Mouse (Mus musculus) adrenal gland, postnatal 10 days (tissue): Measurements from ENCODE around the gene Egln1. TPM values are rescaled to one million over a fixed set of nuclear protein-coding genes. Genes with fewer than 3 reads are reported as not detected.

Source experiments
- DNase-seq: peaks from one replicate; pipeline ENCODE4 v3.0.0; 2021; ENCODE audit warnings: mixed read lengths
- total RNA-seq, 2 experiments: library from RNA; stranded (reverse); gene quantifications; 2 replicates each; pipeline ENCODE4 v1.2.3; 2021

Gene Egln1
- total RNA-seq, 2 experiments from 2014 or later = 66.9 to 73.0 TPM

DNA sequence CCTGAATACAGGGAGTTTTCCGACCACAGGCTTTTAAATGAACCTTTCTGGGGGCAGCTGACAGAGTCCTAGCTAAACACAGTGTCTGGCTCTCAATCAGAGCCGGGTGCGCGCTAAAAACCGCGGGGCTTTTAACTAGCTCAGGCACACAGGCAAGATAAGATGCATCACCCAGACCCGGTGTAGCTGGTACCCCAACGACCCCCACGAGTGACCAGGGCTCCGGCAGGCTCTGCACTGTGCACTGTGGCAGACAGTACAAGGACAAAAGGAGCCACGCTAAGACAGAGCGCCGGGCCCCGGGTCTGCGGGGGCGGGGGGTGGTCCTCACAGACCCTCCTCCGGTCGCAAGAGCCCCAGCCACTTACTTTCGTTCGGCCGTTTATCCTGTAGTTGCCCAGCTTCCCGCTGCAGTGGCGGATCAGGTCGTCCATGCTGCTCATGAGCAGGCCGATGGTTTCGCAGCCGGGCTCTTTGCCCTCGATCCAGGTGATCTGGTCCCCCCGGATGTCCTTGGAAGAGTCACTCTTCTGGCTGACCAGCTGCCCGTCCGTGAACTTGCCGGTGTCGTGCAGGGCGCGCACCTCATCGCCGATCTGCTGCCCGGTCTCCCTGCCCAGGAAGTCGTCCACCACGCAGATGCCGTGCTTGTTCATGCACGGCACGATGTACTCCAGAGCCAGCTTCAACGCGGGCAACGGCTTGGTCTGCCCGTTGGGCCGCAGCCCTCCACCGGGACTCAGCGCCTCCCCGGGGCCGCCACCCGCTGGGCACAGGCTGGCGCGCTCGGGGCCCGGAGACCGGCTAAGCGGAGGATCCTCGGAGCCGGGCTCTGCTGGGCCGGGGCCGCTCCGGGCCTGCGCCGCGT is 1.0 kb downstream of the Egln1 start:
- DNase-seq = peak; percentile 59

DNA sequence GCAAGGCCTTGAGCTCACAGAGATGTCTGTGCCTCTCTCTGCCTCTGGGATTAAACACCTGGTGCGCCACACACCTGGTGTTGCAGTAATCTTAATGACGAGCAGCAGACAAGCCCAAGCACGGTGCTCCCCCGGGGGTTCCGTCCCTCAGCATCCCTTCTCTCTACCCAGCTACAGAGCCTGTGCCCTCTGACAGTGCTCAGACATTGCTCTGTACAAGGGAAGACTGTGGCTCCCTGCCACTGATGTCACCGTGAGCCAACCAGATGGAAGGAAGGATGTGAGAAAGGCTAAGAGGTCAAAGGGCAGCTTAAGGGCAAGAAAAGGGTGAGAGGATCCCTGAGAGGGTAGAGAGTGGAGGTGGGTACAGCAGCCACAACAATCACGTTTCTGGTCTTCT is 4.7 kb downstream of the Egln1 start:
- no peak for DNase-seq

DNA sequence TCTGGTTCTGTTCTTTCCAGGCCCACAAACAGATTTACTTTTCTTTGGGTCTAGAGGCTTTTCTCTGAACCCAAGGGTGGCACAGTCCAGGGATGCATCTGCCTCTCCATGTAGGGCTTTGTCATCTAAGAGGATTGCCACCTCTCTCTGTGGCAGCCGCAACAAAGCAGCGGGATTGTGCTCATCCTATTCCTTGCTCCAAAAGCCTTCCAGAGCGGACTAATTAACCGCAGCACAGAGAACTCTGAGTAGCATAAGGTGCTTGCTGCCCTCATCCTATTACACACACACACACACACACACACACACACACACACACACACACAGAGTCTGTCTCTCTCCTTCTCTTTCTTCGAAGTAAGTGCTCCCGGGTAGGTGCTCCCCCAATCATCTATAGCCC is 5.3 kb downstream of the Egln1 start:
- DNase-seq = no peak

DNA sequence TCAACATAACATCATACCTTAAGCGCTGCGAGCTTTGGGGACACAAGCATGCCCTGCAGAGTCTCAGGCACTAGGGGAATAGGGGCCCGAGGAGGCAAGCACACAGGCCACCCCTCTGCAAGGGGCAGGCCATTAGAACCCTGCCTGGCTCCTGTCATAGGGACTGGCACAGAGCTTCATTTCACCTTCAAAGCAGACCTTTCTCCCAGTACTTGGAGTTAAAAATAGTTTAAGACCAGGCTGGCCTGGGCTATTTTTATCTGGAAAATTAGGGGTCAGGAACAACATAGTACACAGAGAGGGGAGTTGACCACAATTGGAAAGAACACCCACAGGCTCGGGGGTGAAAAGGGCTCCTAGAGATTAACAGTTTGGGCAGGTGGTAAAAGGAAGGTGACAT is 11.8 kb downstream of the Egln1 start:
- no peak for DNase-seq

DNA sequence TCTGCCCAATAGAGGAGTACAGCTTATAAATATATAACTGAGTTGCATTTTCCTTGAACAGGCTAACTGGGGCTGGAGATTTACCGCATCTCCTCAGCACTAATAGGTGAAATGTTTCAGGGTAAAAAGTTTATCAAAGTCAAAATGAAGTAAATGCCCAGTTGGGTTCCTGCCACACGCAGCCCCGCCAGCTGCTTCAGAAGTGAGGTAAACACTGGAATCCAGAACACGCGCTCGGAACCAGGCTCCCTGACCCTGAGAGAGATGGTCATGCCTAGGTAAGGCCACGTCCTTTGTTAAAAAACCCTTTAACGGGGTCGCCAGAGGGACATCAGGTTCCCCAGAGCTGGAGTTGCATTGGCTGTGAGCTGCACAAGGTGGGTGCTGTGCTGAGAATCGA is 12.4 kb downstream of the Egln1 start:
- no peak for DNase-seq

DNA sequence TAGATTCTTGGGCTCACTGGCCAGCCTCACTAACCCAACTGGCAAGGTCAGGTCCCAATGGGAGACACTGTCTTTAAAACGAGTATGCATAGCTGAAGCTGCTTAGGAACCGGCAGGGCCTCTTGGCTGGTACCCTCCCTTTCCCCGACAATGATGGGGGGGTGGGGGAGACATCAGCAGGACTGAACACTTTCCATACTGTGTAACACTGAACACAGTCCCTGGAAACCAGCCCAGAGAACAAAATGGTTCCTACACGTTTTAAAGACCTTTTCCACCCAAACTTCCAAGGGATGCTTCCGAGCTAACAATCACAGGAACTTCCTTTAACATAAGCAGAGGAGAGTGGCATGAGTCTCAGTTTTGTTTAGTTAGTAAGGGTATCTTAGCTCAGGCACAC is 14.0 kb downstream of the Egln1 start:
- DNase-seq = no peak

DNA sequence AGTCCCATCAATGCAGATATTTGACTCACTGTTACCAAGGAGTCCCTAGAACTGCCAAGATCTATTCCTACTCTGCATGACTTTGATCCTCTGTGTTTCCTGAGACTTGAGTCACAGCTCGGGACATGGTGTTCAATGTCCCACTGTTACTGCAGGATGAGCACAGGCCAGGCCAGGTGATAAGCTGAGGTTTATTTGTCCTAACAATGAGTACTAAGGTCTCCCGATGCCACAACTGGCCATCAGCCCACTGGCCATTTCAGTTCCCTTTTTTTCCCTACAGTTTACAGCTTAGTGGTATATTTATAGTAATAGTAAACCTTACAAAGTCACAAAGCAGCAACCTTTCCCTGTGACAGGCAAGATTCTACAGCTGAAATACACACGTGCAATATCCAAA is 16.7 kb downstream of the Egln1 start:
- DNase-seq = no peak

DNA sequence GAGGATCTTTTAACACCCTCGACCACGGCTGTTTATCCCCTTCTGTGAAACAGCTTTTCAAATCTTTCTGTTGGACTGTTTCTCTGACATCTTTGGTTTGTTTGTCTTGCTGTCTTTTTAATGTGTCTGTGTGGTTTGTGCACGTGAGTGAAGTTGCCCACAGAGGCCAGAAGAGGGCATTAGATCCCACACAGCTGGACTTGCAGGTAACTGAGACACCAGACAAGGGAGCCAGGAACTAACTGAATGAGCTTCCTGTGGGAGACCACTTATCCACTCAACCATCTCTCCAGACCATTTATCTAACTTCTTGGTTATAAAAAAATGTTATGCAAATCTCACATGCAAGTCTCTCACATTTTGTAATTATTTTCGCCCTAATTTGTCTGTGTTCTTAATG is 18.5 kb downstream of the Egln1 start:
- DNase-seq = no peak

DNA sequence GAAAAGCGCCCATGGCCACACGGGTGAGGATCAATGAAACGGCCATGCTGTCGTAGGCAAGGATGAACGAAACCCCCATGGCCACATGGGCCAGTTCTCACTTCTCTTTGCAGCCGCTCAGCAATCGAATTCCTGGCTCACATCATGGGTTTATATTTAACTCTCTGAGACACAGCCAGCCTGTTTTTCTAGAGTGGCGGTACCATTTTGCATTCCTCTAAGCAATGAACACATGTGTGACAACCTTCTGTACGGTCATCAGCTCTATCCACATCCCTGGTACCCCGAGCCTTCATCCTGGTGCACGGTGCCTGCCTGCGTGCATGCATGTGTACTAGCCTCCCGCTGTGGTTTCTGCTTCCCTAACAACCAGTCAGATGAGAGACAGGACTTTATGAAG is 19.0 kb downstream of the Egln1 start:
- DNase-seq = no peak

DNA sequence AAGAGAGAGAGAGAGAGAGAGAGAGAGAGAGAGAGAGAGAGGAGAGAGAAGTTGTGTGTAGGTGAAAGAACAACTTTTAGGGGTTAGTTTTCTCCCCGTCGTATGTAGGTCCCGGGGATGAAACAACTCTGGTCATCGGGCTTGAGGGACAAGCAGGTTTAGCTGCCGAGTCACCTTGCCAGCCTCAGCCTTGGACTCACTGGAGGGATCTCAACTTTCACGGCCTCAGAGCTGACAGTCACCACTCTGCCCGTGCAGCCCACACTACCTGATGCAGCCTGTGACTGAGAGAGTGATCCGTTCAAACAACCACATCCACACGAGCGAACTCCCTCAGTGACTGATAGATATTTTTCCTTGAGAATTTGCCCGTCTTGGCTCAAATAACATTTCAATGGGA is 20.1 kb downstream of the Egln1 start:
- no peak for DNase-seq

DNA sequence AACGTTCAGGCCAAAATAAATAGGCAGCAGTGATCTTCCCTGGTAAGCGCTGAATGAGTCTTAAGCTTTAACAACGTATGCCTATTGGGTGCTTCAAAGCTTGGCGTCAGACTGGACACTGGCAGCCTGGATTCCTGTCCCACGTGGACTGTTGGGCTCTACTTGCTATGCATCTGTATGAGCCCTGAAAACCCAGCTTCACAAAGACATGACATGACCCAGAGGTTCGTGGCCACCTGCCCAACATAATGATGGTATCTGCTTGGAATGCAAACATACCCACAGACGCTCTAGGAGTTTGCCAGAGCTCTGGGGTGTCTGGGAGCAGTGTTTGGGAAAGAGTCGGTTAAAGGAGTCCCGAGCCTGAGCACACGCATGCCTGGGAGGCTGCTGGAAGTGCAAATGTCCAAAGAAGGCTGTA is 22.8 kb downstream of the Egln1 start:
- peak; percentile 59 for DNase-seq

DNA sequence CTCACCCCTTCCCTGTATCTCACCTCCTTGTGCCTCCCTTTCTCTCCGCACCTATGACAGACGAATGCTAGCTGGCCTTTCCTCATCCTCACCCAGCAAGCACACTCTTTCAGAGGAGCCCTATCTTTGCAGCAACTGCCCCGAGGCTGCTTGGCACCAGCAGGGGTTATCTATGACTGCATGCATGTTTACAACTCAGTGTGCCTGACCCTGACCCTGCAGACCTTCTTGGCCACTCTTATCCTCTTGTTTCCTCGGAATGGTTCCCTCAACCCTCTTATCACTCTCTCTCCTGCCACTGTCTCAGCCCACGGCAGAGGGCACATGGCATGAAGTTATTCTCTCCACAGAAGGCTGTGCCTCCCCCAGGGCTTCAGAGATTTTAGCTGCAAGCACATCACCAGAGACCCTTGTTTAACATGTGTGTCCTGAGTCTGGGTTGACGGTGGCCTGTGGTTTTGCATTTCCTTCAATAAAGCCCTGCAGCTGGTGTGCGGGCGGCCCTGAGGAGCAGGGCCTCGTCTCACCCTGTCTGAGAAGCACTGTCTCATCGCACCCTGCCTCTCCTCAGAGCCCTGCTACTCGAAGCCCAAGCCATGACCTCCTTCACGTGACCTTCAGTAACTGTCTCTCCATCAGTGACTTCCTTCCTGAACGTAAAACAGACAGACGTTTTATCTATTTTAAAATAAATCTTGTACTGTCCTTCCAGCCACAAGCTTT is 23.4 kb downstream of the Egln1 start:
- DNase-seq = no peak

DNA sequence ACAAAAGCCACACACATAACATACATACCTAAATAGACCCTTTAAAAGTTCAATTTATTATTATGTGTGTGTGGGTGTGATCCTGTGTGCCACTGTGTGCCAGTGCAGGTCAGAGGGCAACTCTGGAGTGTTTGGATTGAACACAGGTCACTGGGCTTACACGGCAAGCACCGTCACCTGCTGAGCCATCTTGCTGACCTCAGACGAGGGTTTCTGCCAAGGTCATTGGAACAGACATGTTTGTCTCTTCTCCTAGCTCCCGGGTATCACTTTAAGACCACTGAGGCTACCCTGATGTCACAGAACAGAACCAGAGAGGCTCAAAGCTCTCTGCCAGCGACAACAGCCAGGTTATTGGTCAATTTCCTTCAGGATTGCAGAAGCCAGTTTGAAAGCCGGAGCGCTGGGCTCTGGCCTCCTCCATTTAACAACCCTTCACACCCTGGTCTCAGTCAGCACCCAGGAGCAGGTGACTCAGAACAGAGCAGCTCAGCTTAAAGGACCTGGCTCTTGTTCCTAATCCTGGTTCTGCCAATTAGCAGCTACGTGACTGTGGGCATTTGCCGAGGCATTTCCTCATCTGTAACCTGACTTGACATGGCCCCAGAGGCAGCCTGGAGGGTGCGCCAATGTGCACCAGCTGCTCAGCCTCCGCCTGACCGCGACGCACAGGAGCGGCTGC is 25.0 kb downstream of the Egln1 start:
- DNase-seq = peak; percentile 63

DNA sequence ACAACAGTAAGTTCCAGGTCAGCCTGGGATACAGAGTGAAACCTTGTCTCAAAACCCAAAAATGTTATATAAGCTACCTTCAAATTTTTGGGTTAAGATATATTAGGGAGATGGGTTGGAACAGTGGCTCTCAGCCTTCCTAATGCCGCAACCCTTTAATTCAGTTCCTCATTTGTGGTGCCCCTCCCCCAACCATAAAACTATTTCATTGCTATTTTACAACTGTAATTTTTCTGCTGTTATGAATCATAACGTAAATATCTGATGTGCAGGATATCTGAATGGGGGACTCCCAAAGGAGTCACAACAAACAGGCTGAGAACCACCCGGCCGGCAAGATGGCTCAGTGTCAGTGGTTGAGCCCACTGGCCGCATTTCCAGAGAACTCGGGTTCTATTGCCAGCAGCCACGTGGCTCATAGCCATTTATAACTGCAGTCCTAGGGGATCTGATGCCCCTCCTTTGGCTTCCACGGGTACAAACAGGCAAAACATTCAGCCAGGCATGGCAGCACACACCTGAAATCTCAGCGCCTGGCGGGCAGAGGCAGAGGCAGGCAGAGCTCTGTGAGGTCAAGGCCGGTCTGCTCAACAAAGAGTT is 26.5 kb downstream of the Egln1 start:
- peak; percentile 55 for DNase-seq

DNA sequence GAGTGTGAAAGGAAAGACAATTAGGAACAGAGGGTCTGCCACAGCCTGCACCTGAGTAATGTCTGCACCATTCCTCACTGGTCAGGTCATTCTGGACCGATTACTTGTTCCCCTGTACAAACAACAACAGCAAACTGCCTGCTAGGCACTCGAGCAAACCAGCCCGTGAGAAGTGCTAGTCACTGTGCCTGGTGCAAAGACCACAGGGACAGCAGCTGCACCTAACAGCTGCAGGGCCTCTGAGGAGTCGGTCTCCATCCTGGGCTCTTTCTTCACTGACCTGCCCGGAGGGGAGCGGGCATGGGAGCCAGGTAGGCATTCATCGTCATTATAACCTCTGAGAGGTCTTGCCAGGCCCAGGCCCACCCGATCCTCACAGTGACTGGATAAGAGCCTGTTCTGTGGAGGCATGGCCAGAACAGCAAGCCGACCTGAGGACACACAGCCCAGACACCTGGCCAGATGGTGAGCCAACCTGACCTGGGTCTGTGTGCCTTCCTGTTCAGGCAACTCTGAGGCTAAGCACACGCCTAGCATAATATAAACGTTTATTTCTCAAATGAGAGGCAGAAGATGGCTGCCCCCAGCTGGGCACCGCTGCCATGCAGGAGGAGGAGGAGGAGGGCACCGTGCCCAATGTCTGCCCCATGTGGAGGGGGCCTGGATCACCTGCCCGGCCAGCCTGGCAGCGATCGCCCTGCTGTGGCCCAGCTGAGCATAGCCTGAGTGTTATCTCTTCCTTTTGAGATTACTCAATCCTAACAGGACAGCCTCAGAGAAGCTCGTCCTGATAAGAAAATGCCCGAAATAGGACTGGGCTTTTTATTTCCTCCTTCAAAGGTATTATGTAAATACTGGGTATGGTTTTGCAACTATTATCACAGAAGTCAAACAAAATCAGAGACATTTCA is 27.5 kb downstream of the Egln1 start:
- peak; percentile 53 for DNase-seq

DNA sequence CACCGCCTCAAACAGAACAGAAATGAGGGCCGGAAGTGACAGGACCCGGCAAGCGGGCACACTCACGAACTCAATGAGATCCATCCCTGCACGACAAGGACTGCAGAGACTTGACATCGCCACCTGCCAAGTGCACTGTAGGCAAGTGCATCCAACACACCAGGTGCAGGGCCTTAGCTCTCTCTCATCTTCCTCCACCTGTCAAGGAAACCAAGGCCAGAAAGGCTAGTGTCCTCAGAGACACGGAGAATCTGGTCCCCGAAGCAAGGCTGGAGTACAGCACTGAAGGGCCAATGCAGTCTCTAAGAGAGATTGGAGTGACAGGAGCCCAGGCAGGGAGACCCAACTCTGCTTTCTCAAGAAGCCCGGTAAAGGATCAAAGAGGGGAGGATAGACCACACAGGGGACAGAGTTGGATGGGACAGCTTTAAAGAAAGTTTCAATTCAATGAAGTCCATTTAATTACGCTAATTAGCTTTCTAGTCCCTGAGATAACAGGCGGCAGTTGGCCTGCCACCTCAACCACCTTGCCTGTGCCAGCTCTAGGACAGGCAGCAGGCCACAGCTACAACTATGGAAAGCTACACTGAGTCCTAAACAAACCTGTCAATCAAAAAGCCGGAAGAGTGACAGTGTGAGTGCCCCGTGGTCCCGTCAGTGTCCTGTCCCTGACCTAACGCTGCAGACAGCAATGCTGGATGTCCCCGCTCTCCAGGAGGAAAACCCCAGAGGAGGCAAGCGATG is 31.2 kb downstream of the Egln1 start:
- DNase-seq = no peak

DNA sequence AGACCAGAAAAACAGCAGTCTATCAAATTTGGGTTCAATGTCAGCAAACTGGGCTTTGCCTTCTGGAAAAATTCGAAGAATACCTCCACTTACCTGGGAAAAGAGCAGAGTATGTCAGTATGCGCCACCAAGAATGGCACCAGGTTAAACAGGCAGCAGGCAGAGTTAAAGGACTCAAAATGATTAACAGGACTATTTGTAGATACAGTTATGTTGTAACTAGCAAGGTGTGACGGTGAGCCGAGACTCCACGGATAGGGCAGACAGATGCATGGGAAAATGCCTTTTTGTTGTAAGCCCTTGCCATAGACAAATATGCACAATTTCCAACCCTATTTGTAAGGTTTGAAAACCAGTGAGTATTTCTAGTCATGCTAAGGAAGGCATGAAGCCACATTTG is 35.1 kb downstream of the Egln1 start:
- DNase-seq = no peak

DNA sequence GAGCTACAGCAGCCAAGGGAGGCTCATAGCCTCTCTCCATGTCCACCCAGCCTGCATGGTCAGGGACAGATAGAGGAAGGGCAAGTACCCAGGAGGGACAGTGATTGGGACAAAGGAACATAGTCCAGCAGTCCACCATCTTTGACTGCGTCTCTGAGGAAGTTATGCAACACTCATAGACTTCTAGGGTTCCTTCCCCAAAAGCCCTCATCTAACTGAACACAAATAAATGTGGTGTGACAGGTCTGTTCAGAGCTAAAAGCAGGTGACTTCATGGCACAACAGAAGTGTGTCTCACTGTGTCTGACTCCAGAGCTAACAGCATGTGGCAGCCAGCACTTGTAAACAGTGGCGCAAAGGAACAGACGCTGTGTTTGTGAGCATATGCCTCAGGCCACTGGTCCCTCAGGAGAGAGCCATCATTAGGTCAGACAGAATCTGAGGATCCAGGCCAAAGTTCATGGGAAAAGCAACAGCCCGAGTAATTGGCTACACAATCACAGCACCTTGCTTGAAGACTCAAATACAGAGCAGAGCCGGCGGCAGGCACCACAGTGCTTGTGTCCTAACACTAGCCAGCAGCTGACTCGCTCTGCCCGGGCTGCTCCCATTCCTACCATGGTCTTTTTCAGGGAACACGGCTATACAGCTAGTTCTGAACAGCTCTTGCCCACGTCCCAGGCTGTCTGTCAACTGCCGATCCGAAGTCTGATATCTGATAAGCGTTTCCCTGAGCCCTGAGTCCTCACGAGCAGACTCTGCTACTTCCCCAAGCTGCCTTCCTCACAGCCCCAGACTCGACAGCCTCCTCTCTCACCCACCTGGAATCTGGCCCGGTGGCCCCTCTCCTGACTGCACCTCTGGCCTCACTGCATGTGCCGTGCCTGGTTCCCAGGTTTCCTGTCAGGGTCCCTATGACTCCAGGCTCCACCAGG is 36.9 kb downstream of the Egln1 start:
- peak; percentile 56 for DNase-seq

DNA sequence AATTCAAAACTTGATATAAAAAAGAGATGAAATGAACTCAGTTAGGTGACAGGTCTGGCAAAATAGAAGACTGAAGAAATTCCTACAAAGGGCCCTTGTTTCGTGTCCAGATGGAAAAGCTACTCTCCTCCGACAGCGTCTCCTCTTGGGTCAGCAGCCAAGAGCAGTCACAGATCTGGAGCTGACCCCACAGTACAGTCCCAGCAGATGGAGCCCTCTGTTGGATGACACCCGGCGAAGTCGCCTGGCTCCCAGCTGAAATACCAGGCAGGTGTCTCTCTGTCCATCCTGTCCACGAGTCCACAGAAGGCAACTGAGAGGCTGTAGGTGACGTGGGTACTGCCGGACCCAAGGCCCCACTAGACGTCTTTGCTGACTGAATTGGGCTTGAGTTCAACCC is 38.8 kb downstream of the Egln1 start:
- no peak for DNase-seq

DNA sequence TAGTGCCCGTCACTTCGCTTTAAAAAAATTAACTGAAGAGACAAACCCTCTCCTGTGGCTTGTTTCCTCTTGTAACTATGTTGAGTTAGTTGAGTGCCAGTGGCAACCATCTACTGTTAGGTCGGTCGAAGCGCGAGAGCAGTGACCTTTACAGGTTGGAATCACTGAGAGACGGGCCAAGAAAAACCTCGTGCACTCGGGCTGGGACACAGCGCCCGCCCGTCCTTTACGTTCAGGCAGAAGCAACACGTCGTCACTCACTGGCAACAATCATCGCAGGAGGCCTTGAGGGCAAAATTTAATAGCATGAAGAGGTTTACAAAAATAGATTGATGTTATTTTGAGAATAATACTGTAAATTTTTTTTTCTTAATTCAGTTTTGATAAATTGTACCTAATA is 39.2 kb downstream of the Egln1 start:
- DNase-seq = peak; percentile 50
